Mouse (Mus musculus): Measurements from ENCODE around the gene Stpg3. TPM values are rescaled to one million over a fixed set of nuclear protein-coding genes. Genes with fewer than 3 reads are reported as not detected.

Gene Stpg3
- polyA plus RNA-seq, 1 experiment from 2014 or later: 0.43 TPM

- DNase-seq (ENCODE audit: low spot score) (peak; percentile 40), ATAC-seq (replicated peaks; ENCODE audit: low FRiP score, low read depth) (peak; percentile 31)
- no peak; the same call in 1 of the 2 replicates for TF ChIP-seq CTCF (IDR thresholded peaks at IDR 0.05; ENCODE audit: low read depth)
- WGBS: under 1% methylated on average over 93 of the region's 100 CpGs
- Histone ChIP-seq H3K4me2 (ENCODE audit: low read length) (peak overlapping the region; percentile 83), H3K27ac (peak overlapping the region; percentile 86), H3K4me3 (replicated peaks; ENCODE audit: low read depth, low read length) (peak overlapping the region; percentile 63), H3K27me3 (ENCODE audit: insufficient read depth, low read length) (no peaks in the 10 kb centered on the region), H3K9me3 (replicated peaks; ENCODE audit: low read length) (no peaks in the 10 kb centered on the region), H3K4me1 (replicated peaks; ENCODE audit: insufficient read depth, low read length) (peaks cover 24% of the 10 kb centered on the region), H3K36me3 (ENCODE audit: insufficient read depth, low read length) (no peaks in the 10 kb centered on the region), H3K9ac (ENCODE audit: low read depth, low read length) (peak overlapping the region; percentile 72)
Observed at GRCm38 (mm10) chr2:25180973-25181890, 33.2 kb downstream of the Stpg3 start.

- Histone ChIP-seq H3K9ac (ENCODE audit: low read depth, low read length) (peak within 1 kb of the TSS; percentile 72), H3K4me2 (ENCODE audit: low read length) (peak within 1 kb of the TSS; percentile 83), H3K4me1 (replicated peaks; ENCODE audit: insufficient read depth, low read length) (peaks cover 30% of the 10 kb centered on the region), H3K36me3 (ENCODE audit: insufficient read depth, low read length) (no peaks in the 10 kb centered on the region), H3K27me3 (ENCODE audit: insufficient read depth, low read length) (no peaks in the 10 kb centered on the region), H3K9me3 (replicated peaks; ENCODE audit: low read length) (no peaks in the 10 kb centered on the region), H3K4me3 (replicated peaks; ENCODE audit: low read depth, low read length) (peak within 1 kb of the TSS; percentile 63), H3K27ac (peak within 1 kb of the TSS; percentile 86)
- under 1% methylated on average over 35 of the region's 35 CpGs for WGBS
- ATAC-seq (replicated peaks; ENCODE audit: low FRiP score, low read depth) (peak; percentile 87), DNase-seq (ENCODE audit: low spot score) (peak; percentile 92)
- TF ChIP-seq CTCF (IDR thresholded peaks at IDR 0.05; ENCODE audit: low read depth): peak; percentile 64
Observed at GRCm38 (mm10) chr2:25180478-25180903, 33.9 kb downstream of the Stpg3 start, which contains the start of gene Nrarp. Gene Nrarp, plus strand, starts transcription at chr2:25180758.

DNA sequence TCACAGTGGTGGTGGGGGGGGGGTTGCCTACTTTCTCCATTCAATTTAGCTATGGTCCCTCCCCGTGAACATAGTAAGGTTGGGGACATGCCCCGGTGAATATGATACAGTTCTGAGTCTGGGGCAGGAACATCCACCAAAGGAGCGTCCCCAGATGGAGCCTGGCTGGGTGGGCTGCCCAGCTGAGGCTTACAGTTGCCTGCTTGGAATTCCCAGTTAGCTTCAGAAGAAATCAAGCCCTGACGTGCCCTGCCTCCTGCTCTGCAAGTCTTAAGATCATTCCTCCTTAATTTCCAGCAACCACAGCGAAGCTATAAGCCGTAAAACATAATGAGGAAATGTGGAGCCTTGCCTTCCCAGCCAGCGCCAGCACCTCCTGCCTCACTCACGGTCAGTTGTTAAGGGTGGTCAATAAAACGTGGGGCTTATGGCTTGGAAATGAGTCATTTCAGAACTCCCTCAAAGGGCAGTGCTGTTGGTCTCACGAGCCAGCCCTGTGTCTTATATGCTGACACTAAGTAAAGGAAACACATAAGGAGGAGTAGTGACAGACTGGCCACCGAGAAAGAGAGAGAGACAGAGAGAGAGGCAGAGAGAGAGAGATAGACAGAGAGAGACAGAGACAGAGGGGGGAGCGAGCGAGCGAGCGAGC lies 34.7 kb downstream of the Stpg3 start:
- peak overlapping the region; percentile 83 for H3K4me2 ChIP-seq (ENCODE audit: low read length)
- no peak for ATAC-seq (replicated peaks; ENCODE audit: low FRiP score, low read depth)
- 20% methylated on average over 15 of the region's 15 CpGs for WGBS
- H3K9me3 ChIP-seq (replicated peaks; ENCODE audit: low read length): no peaks in the 10 kb centered on the region
- peak overlapping the region; percentile 23; the same call in 1 of the 2 replicates for H3K9ac ChIP-seq (ENCODE audit: low read depth, low read length)
- H3K27ac ChIP-seq: peak overlapping the region; percentile 65
- H3K27me3 ChIP-seq (ENCODE audit: insufficient read depth, low read length): no peaks in the 10 kb centered on the region
- peaks cover 32% of the 10 kb centered on the region for H3K4me1 ChIP-seq (replicated peaks; ENCODE audit: insufficient read depth, low read length)
- DNase-seq (ENCODE audit: low spot score): no peak
- TF ChIP-seq CTCF (IDR thresholded peaks at IDR 0.05; ENCODE audit: low read depth): no peak
- no peaks in the 10 kb centered on the region for H3K36me3 ChIP-seq (ENCODE audit: insufficient read depth, low read length)
- peak overlapping the region; percentile 63 for H3K4me3 ChIP-seq (replicated peaks; ENCODE audit: low read depth, low read length)

DNA sequence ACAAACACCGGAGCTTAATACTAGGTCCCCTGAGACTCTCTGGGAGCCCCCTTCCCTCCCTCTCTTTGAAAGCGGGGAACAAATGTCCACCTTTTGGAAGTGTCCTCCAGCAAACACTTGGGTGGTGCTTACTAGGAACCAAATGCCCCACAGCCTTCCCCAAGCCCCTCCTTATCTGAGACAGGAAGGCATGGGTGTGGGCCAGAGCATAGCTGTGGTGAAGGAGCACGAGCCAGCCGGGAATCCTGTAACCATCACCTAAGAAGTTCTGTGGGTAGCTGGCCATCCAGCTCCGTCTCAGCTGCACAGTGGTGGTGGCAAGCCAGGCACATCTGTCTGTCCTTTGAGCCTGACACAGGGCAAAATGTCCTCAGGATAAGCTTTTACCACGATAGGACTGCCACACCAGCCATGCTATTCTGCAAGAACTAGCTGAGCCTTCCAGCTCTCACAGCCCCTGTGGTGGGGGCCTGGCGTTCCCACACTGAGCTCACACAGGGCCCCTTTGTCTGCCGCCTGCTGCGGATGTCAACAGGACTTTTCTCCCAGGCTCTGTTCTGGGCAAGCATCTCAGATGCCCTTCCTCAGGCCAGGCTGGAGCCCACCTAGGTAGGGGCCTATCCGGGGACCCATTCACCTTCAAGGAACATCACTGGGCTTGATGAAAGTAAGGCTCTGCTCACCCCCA lies 36.0 kb downstream of the Stpg3 start:
- no peak for TF ChIP-seq CTCF (IDR thresholded peaks at IDR 0.05; ENCODE audit: low read depth)
- peak overlapping the region; percentile 32; the same call in 1 of the 2 replicates for H3K27ac ChIP-seq
- no peak overlapping the region for H3K4me3 ChIP-seq (replicated peaks; ENCODE audit: low read depth, low read length)
- no peak overlapping the region for H3K9ac ChIP-seq (ENCODE audit: low read depth, low read length)
- no peaks in the 10 kb centered on the region for H3K27me3 ChIP-seq (ENCODE audit: insufficient read depth, low read length)
- H3K4me2 ChIP-seq (ENCODE audit: low read length): no peak overlapping the region
- DNase-seq (ENCODE audit: low spot score): no peak
- WGBS: 34% methylated on average over 10 of the region's 10 CpGs
- no peaks in the 10 kb centered on the region for H3K9me3 ChIP-seq (replicated peaks; ENCODE audit: low read length)
- peaks cover 32% of the 10 kb centered on the region for H3K4me1 ChIP-seq (replicated peaks; ENCODE audit: insufficient read depth, low read length)
- no peaks in the 10 kb centered on the region for H3K36me3 ChIP-seq (ENCODE audit: insufficient read depth, low read length)
- no peak for ATAC-seq (replicated peaks; ENCODE audit: low FRiP score, low read depth)

DNA sequence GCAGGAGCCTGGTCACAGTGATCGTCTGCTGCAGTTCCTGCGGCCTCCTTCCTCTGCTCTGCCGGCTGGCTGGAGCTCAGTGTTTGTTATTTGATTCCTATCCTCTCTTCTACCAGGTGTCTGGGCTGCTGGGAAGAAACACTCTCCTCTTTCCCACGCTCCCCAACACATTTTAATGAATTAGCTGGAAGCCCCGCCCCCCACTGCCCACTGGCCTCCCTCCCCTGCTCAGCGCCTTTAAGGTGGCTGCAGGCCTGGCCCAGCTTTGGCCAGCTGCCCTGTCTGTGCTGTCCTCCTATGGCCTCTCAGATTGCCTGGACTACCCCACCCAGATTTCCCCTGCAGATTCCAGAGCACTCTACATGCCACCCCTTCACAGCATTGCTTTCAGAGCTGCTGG lies 36.8 kb downstream of the Stpg3 start:
- DNase-seq (ENCODE audit: low spot score) (peak; percentile 79), ATAC-seq (replicated peaks; ENCODE audit: low FRiP score, low read depth) (peak; percentile 27; the same call in 1 of the 2 replicates)
- Histone ChIP-seq H3K9me3 (replicated peaks; ENCODE audit: low read length) (no peaks in the 10 kb centered on the region), H3K4me1 (replicated peaks; ENCODE audit: insufficient read depth, low read length) (peaks cover 32% of the 10 kb centered on the region), H3K27ac (peak overlapping the region; percentile 68), H3K36me3 (ENCODE audit: insufficient read depth, low read length) (no peaks in the 10 kb centered on the region), H3K4me3 (replicated peaks; ENCODE audit: low read depth, low read length) (no peak overlapping the region), H3K27me3 (ENCODE audit: insufficient read depth, low read length) (no peaks in the 10 kb centered on the region), H3K9ac (ENCODE audit: low read depth, low read length) (no peak overlapping the region), H3K4me2 (ENCODE audit: low read length) (peak overlapping the region; percentile 4; the same call in 1 of the 2 replicates)
- no peak for TF ChIP-seq CTCF (IDR thresholded peaks at IDR 0.05; ENCODE audit: low read depth)
- 2% methylated on average over 6 of the region's 6 CpGs for WGBS

GRCm38 (mm10) chr2:25177076-25177475 lies 37.4 kb downstream of the Stpg3 start:
- H3K9ac ChIP-seq (ENCODE audit: low read depth, low read length): no peak overlapping the region
- peaks cover 32% of the 10 kb centered on the region for H3K4me1 ChIP-seq (replicated peaks; ENCODE audit: insufficient read depth, low read length)
- TF ChIP-seq CTCF (IDR thresholded peaks at IDR 0.05; ENCODE audit: low read depth): no peak

More at GRCm38 (mm10) chr2:25177076-25177475, 37.4 kb downstream of the Stpg3 start:
- H3K27ac ChIP-seq: peak overlapping the region; percentile 68
- no peak overlapping the region for H3K4me3 ChIP-seq (replicated peaks; ENCODE audit: low read depth, low read length)
- H3K9me3 ChIP-seq (replicated peaks; ENCODE audit: low read length): no peaks in the 10 kb centered on the region
- H3K4me2 ChIP-seq (ENCODE audit: low read length): peak overlapping the region; percentile 4; the same call in 1 of the 2 replicates
- DNase-seq (ENCODE audit: low spot score): peak; percentile 21
- no peaks in the 10 kb centered on the region for H3K36me3 ChIP-seq (ENCODE audit: insufficient read depth, low read length)
- ATAC-seq (replicated peaks; ENCODE audit: low FRiP score, low read depth): no peak
- 16% methylated on average over 4 of the region's 4 CpGs for WGBS
- H3K27me3 ChIP-seq (ENCODE audit: insufficient read depth, low read length): no peaks in the 10 kb centered on the region
